Mouse (Mus musculus) frontal cortex, postnatal 10 days (tissue): ENCODE measurements at regions not wholly inside any gene's neighbourhood (a gene's known extent, or its start where the extent isn't known, plus 50 kb on each side); places are given as distances from the start of the nearest gene placed in this dataset.
A peak's percentile ranks its signal among the peaks of the same experiment; 100 is the strongest.

Experiments used
- DNase-seq, 2 experiments: peaks; one replicate each; pipeline ENCODE4 v3.0.0; 2022; ENCODE audit warnings: low spot score in 2 of 2, mixed read lengths in 1 of 2

DNA sequence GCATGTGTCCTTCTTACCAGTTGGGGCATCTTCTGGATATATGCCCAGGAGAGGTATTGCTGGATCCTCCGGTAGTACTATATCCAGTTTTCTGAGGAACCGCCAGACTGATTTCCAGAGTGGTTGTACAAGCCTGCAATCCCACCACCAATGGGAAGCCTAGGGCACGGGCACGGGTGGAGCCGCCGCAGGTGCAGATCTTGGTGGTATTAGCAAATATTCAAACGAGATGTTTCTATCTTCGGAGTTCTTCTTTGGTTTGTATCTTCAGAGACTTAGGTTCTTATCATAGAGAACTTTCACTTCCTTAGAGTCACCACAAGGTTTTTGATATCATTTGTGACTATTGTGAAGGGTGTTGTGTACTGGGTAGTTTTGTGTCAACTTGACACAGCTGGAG is 103.1 kb downstream of the Btbd35f12 start:
- peak in 1 of 2 experiments; percentile 3 for DNase-seq
